Mouse (Mus musculus) lung, embryonic 14.5 days (tissue): Measurements from ENCODE around the gene Lix1l. TPM values are rescaled to one million over a fixed set of nuclear protein-coding genes. Genes with fewer than 3 reads are reported as not detected.

Experiments
- ATAC-seq: fragments of 200-750 bp; cut with Nextera tagmentation; 2 replicates; pipeline ENCODE4 v1.8.0; 2017; ENCODE audit warnings: mild to moderate bottlenecking, moderate TSS enrichment, moderate library complexity; ENCODE audit not compliant: insufficient read depth
- DNase-seq: peaks from one replicate; pipeline ENCODE4 v3.0.0-alpha.2; 2015
- H3K27ac ChIP-seq: fragments of 300-500 bp; sonication (generic); 2 replicates; pipeline ENCODE4 v1.5.1; 2014; ENCODE audit warnings: low read depth, mild to moderate bottlenecking, moderate library complexity
- H3K27me3 ChIP-seq: fragments of 300-500 bp; sonication (generic); 2 replicates; pipeline ENCODE4 v1.6.1; 2014; ENCODE audit warnings: low read length, control low read depth; ENCODE audit not compliant: insufficient read depth
- H3K36me3 ChIP-seq: fragments of 300-500 bp; sonication (generic); 2 replicates; pipeline ENCODE4 v1.6.1; 2014; ENCODE audit warnings: control low read depth; ENCODE audit not compliant: insufficient read depth
- H3K4me1 ChIP-seq: fragments of 300-500 bp; sonication (generic); 2 replicates; pipeline ENCODE4 v1.6.1; 2014; ENCODE audit warnings: antibody characterized with exemption, control low read depth; ENCODE audit not compliant: insufficient read depth
- H3K4me2 ChIP-seq: fragments of 300-500 bp; sonication (generic); 2 replicates; pipeline ENCODE4 v1.6.1; 2014; ENCODE audit warnings: mild to moderate bottlenecking
- H3K4me3 ChIP-seq: fragments of 300-500 bp; sonication (generic); 2 replicates; pipeline ENCODE4 v1.5.1; 2014; ENCODE audit warnings: low read depth, low read length
- H3K9ac ChIP-seq: fragments of 300-500 bp; sonication (generic); 2 replicates; pipeline ENCODE4 v1.6.1; 2014
- H3K9me3 ChIP-seq: fragments of 300-500 bp; sonication (generic); 2 replicates; pipeline ENCODE4 v1.6.1; 2016; ENCODE audit warnings: low read depth, low read length, control low read depth
- CTCF ChIP-seq: IDR thresholded peaks from 2 replicates; pipeline ENCODE4 v1.5.1; 2016; ENCODE audit warnings: antibody characterized with exemption, low read depth
- WGBS: fragments of 180-500 bp; shearing (Covaris S2); extraction: QIAGEN DNeasy Blood & Tissue Kit; methylation state at CpG from one replicate; pipeline ENCODE4 v1.1.7; 2014; 5-methylcytosine and 5-hydroxymethylcytosine counted together
- polyA plus RNA-seq: library from polyadenylated mRNA; unstranded; fragments of >200 nt; fragmentation: Nextera tagmentation; extraction: Ambion mirVana; gene quantifications from 2 replicates; pipeline ENCODE4 v1.2.1, GENCODE M21; 2014

Lix1l gene
- polyA plus RNA-seq, 1 experiment from 2014 or later: 7.9 TPM

DNA sequence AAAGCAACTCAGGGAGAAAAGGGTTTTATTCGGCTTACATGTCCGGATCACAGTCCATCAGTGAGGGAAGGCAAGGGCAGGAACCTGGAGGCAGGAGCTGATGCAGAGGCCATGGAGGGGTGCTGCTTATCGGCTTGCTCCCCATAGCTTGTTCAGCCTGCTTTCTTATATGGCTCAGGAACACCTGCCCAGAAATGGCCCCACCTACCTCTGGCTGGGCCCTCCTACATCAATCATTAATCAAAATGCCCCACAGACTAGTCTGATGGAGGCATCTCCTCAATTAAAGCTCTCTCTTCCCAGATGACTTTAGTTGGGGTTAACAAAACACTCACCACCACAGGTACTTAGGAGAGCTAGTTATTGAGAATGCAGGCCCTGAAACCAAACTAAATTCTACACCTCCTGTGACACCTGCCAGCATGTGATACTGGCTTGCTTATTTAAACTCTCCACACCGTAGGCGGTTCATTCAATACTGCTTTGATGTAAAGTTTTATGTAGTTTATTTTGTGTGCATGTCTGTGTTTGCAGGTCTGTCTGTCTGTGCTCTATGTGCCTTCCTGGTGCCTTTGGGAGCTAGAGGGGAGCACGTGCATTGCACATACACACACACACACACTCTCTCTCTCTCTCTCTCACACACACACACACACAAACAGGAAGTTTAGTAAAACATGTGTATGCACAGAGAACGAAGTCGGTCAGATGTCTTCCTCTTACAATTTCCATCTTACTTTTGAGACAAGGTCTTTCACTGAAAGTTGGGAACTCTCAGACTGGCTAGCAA, 34.1 kb upstream of the Lix1l start:
- peaks cover 8% of the 10 kb centered on the region; the same call in 1 of the 2 replicates for H3K4me1 ChIP-seq
- H3K9ac ChIP-seq: no peak overlapping the region
- H3K9me3 ChIP-seq: no peaks in the 10 kb centered on the region
- H3K4me2 ChIP-seq: no peak overlapping the region
- H3K27ac ChIP-seq: no peak overlapping the region
- H3K36me3 ChIP-seq: no peaks in the 10 kb centered on the region
- 70% methylated on average over 8 of the region's 8 CpGs for WGBS
- TF ChIP-seq CTCF: no peak
- H3K27me3 ChIP-seq: no peaks in the 10 kb centered on the region
- no peak overlapping the region for H3K4me3 ChIP-seq
- ATAC-seq (no peak), DNase-seq (no peak)

DNA sequence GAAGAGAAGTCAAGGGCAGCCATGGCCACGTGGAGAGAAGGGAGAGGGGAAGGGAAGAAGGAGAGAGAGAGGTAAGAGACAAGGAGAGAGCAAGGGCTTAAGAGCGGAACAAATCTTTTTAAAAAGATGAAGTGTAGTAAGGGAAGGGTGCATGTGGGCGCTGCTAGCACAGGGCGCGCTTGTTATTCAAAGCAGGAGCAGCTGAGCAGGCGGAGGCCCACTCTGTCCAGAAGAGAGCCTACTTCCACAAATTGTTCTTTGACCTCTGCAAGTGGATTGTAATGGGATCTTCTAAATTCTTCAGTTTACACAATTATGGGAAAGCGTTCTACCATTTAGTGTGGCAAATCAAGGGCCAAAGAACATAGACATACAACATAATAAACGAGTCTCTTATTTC, 32.3 kb upstream of the Lix1l start:
- DNase-seq: no peak
- Histone ChIP-seq H3K27me3 (no peaks in the 10 kb centered on the region), H3K9me3 (no peaks in the 10 kb centered on the region), H3K4me1 (peaks cover 4% of the 10 kb centered on the region; the same call in 1 of the 2 replicates), H3K27ac (peak overlapping the region; percentile 50; the same call in 1 of the 2 replicates), H3K36me3 (no peaks in the 10 kb centered on the region), H3K4me2 (no peak overlapping the region), H3K9ac (no peak overlapping the region), H3K4me3 (no peak overlapping the region)
- no peak for ATAC-seq
- 75% methylated on average over 8 of the region's 8 CpGs for WGBS
- no peak for TF ChIP-seq CTCF

DNA sequence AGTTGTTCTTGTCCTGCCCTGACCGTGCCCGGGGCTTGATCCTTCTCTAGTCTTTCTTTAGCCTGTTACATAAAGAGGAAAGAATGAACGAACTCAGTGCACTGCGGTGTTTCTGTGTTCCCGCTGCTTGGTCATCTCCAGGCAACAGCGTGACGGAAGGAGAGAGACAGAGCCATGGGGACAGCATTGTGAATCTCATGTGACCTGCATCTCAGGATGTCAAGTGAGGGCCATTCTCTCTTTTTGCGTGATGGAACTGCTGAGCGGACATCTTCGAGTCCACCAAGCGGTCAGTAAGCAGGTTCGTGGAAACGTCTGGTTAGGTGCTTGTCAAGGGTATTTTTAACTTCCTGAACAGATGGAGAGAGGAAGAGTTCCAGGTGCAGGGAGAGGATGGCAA, 31.4 kb upstream of the Lix1l start:
- Histone ChIP-seq H3K27ac (no peak overlapping the region), H3K4me2 (no peak overlapping the region), H3K36me3 (no peaks in the 10 kb centered on the region), H3K4me3 (no peak overlapping the region), H3K9ac (no peak overlapping the region), H3K4me1 (peaks cover 3% of the 10 kb centered on the region; the same call in 1 of the 2 replicates), H3K9me3 (no peaks in the 10 kb centered on the region), H3K27me3 (no peaks in the 10 kb centered on the region)
- WGBS: 92% methylated on average over 13 of the region's 13 CpGs
- ATAC-seq (no peak), DNase-seq (no peak)
- TF ChIP-seq CTCF: no peak

DNA sequence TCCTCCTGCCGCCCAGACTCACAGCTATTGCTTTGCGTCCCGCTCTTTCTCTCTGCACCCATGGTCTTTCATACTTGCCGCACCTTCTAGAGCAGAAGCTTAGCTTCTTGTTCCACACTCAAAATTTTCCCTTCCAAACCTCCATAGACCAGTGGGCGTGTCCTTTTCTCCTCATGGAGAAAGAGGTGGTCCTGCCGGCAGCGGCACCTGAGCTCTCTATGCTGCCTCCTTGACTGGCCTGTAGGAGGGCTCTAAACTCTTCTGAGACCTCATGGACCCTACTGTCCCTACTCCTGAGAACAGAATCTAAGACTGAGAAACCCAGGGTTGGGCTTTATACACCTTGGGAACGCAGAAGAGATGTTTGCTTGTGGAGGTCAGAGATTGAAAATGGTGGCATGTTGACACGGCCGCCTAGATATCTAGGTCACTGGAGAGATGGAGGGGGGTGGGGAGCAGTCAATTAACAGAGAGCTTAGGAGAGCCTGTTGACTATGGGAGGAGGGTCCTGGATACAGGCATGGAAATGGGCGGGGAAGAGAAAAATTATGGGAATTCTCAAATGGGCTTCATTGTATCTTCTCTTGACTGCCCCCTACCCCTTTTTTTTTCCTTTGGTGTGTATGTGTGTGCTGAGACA, 30.9 kb upstream of the Lix1l start:
- no peak for DNase-seq
- peaks cover 1% of the 10 kb centered on the region; the same call in 1 of the 2 replicates for H3K4me1 ChIP-seq
- WGBS: 79% methylated on average over 11 of the region's 11 CpGs
- ATAC-seq: no peak
- H3K4me2 ChIP-seq: no peak overlapping the region
- no peaks in the 10 kb centered on the region for H3K36me3 ChIP-seq
- no peak overlapping the region for H3K4me3 ChIP-seq
- no peak overlapping the region for H3K27ac ChIP-seq
- no peak for TF ChIP-seq CTCF
- H3K9me3 ChIP-seq: no peaks in the 10 kb centered on the region
- H3K27me3 ChIP-seq: no peaks in the 10 kb centered on the region
- H3K9ac ChIP-seq: no peak overlapping the region

DNA sequence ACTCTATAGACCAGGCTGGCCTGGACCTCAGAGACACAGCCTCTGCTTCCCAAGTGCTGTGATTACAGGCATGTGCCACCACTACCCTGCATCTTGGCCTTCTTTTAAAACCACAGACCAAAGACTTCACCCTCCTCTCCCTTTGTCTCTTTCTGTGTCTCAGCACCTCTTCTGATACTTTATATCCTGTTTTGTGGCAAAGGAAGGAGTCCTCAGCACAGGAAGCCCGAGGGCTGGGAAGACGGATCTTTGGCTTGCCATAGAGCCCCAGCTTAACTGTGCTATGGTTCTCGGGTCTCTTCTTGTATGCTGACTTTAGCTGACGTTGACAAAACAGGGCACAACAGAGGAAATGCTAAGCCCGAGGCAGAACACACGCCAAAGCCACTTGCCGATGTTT, 30.3 kb upstream of the Lix1l start:
- Histone ChIP-seq H3K4me1 (no peaks in the 10 kb centered on the region), H3K9ac (no peak overlapping the region), H3K4me3 (no peak overlapping the region), H3K36me3 (no peaks in the 10 kb centered on the region), H3K27ac (peak overlapping the region; percentile 50; the same call in 1 of the 2 replicates), H3K4me2 (no peak overlapping the region), H3K27me3 (no peaks in the 10 kb centered on the region), H3K9me3 (no peaks in the 10 kb centered on the region)
- ATAC-seq: no peak
- no peak for TF ChIP-seq CTCF
- WGBS: 64% methylated on average over 7 of the region's 7 CpGs
- no peak for DNase-seq

GRCm38 (mm10) chr3:96571336-96571735, 29.6 kb upstream of the Lix1l start:
- WGBS: 70% methylated on average over 2 of the region's 2 CpGs
- no peak overlapping the region for H3K4me3 ChIP-seq
- no peaks in the 10 kb centered on the region for H3K4me1 ChIP-seq
- ATAC-seq: no peak
- no peak for DNase-seq
- H3K9ac ChIP-seq: no peak overlapping the region
- TF ChIP-seq CTCF: no peak
- no peaks in the 10 kb centered on the region for H3K27me3 ChIP-seq
- no peaks in the 10 kb centered on the region for H3K9me3 ChIP-seq
- H3K4me2 ChIP-seq: no peak overlapping the region
- no peaks in the 10 kb centered on the region for H3K36me3 ChIP-seq
- no peak overlapping the region for H3K27ac ChIP-seq
